Mouse (Mus musculus) ES-E14 (cell line): ENCODE results near the gene Sac3d1.

ENCODE experiments used
- CHD2 ChIP-seq: IDR thresholded peaks from 2 replicates; pipeline ENCODE4 v1.6.1; 2014; ENCODE audit warnings: mild to moderate bottlenecking, low read depth, low read length, inconsistent platforms
- HCFC1 ChIP-seq: IDR thresholded peaks from 2 replicates; pipeline ENCODE4 v1.6.1; 2012; ENCODE audit warnings: low read length, inconsistent platforms, borderline replicate concordance; ENCODE audit not compliant: insufficient read depth
- MAFK ChIP-seq: IDR thresholded peaks from 2 replicates; pipeline ENCODE4 v1.6.1; 2014; ENCODE audit warnings: mild to moderate bottlenecking, low read depth, low read length, inconsistent platforms; ENCODE audit not compliant: insufficient read depth
- ZC3H11A ChIP-seq: IDR thresholded peaks from 2 replicates; pipeline ENCODE4 v1.6.1; 2012; ENCODE audit warnings: low read depth, mild to moderate bottlenecking, inconsistent platforms, low read length, borderline replicate concordance
- ZNF384 ChIP-seq: IDR thresholded peaks from 2 replicates; pipeline ENCODE4 v1.6.1; 2012; ENCODE audit warnings: low read depth, low read length, inconsistent platforms

DNA sequence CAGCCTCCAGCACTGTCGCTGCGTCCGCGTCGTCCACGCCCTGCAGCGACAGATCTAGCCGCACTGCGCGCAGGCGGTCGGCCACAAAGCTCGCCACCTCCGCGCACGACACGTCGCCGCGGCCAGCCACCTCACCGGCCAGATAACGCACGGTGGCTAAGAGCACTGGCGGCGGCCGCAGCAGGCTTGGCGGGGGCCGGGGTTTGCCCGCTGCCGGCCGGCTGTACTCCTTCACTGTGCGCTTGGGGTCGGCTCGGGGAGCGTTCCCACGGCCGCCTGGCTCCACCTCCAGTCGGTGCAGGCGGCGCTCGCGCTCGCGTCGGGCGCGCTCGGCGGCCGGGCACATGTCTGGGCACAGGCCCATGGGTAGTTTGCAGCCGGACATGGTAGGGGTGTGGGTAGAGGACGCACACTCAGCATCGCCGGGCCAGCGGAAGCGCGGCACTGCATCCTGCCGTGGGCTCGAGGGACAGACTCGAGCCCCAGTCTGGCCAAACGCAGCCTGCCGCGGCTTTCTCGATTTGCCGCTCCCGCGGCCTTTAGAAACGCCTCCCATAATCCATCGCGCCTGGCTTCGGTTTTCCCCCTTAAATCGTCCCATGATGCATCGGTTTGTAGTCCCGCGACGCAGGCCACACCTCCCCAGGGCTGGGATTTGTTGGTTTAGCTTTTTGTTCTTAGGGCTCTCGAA is at the start of gene Sac3d1:
- 0 out of 2 replicates have a peak, but pooled peaks have one; percentile 0 for TF ChIP-seq CHD2
- no peak for TF ChIP-seq MAFK
- no peak for TF ChIP-seq ZC3H11A
- TF ChIP-seq HCFC1, result peak; percentile 84
- no peak for TF ChIP-seq ZNF384
